Mouse (Mus musculus) heart, embryonic 14.5 days (tissue): Measurements from ENCODE around the gene Fasn. TPM values are rescaled to one million over a fixed set of nuclear protein-coding genes. Genes with fewer than 3 reads are reported as not detected.
A peak's percentile ranks its signal among the peaks of the same experiment; 100 is the strongest.

Experiments used
- ATAC-seq: fragments of 200-750 bp; cut with Nextera tagmentation; 2 replicates; pipeline ENCODE4 v1.8.0; 2017; ENCODE audit warnings: low read depth, moderate TSS enrichment; ENCODE audit not compliant: insufficient number of reproducible peaks, insufficient read depth, low FRiP score
- H3K27ac ChIP-seq, 2 experiments: fragments of 200-500 bp in 1 of 2; fragments of 300-500 bp in 1 of 2; sonication (generic) in 1 of 2; replicated peaks in 1 of 2; 2 replicates each; pipeline ENCODE4 v1.5.1; 2012 to 2014; ENCODE audit warnings: low read depth in 2 of 2, low read length in 2 of 2, control low read depth in 1 of 2, mild to moderate bottlenecking in 1 of 2, mixed read lengths in 1 of 2; ENCODE audit not compliant: control insufficient read depth in 1 of 2, insufficient read depth in 1 of 2
- H3K27me3 ChIP-seq: fragments of 300-500 bp; sonication (generic); 2 replicates; pipeline ENCODE4 v1.6.1; 2014; ENCODE audit warnings: mild to moderate bottlenecking, low read length, control low read depth; ENCODE audit not compliant: control insufficient read depth, insufficient read depth
- H3K36me3 ChIP-seq: fragments of 300-500 bp; sonication (generic); 2 replicates; pipeline ENCODE4 v1.6.1; 2014; ENCODE audit warnings: mild to moderate bottlenecking, control low read depth, low read length, mixed read lengths; ENCODE audit not compliant: control insufficient read depth, insufficient read depth
- H3K4me1 ChIP-seq, 2 experiments: fragments of 200-500 bp in 1 of 2; fragments of 300-500 bp in 1 of 2; sonication (generic) in 1 of 2; 2 replicates each; pipeline ENCODE4 v1.6.1; 2012 to 2014; ENCODE audit warnings: low read length in 2 of 2, control low read depth in 1 of 2, mixed read lengths in 1 of 2; ENCODE audit not compliant: control insufficient read depth in 2 of 2, insufficient read depth in 2 of 2
- H3K4me2 ChIP-seq: fragments of 300-500 bp; sonication (generic); 2 replicates; pipeline ENCODE4 v1.6.1; 2014; ENCODE audit warnings: mild to moderate bottlenecking, low read length
- H3K4me3 ChIP-seq, 2 experiments: fragments of 200-500 bp in 1 of 2; fragments of 300-500 bp in 1 of 2; sonication (generic) in 1 of 2; 2 replicates each; pipeline ENCODE4 v1.5.1; 2012 to 2014; ENCODE audit warnings: low read length in 2 of 2, mild to moderate bottlenecking in 2 of 2, control low read depth in 1 of 2, low read depth in 1 of 2, moderate library complexity in 1 of 2; ENCODE audit not compliant: control insufficient read depth in 1 of 2, insufficient read depth in 1 of 2
- H3K9ac ChIP-seq: fragments of 300-500 bp; sonication (generic); 2 replicates; pipeline ENCODE4 v1.6.1; 2014; ENCODE audit warnings: mild to moderate bottlenecking, low read length
- H3K9me3 ChIP-seq: fragments of 300-500 bp; sonication (generic); 2 replicates; pipeline ENCODE4 v1.6.1; 2016; ENCODE audit warnings: low read length, control low read depth; ENCODE audit not compliant: control insufficient read depth
- WGBS: fragments of 180-500 bp; shearing (Covaris S2); extraction: QIAGEN DNeasy Blood & Tissue Kit; methylation state at CpG from one replicate; pipeline ENCODE4 v1.1.7; 2014; 5-methylcytosine and 5-hydroxymethylcytosine counted together
- polyA plus RNA-seq: library from polyadenylated mRNA; unstranded; fragments of >200 nt; fragmentation: Nextera tagmentation; extraction: Ambion mirVana; gene quantifications from 2 replicates; pipeline ENCODE4 v1.2.1, GENCODE M21; 2014

The Fasn gene
- polyA plus RNA-seq, 1 experiment from 2014 or later: 29.6 TPM

GRCm38 (mm10) chr11:120821076-120821922, 3.0 kb downstream of the Fasn start:
- peaks cover 29 to 34% of the 10 kb centered on the region in 2 experiments for H3K4me1 ChIP-seq
- no peaks in the 10 kb centered on the region for H3K9me3 ChIP-seq
- ATAC-seq: no peak
- peak overlapping the region; percentile 87; the same call in 1 of the 2 replicates for H3K4me2 ChIP-seq
- peaks cover 57% of the 10 kb centered on the region for H3K36me3 ChIP-seq
- H3K27me3 ChIP-seq: no peaks in the 10 kb centered on the region
- H3K4me3 ChIP-seq: no peak overlapping the region
- 72% methylated on average over 14 of the region's 14 CpGs for WGBS
- no peak overlapping the region for H3K27ac ChIP-seq
- no peak overlapping the region for H3K9ac ChIP-seq

GRCm38 (mm10) chr11:120820546-120820945, 3.8 kb downstream of the Fasn start:
- Histone ChIP-seq H3K27me3 (no peaks in the 10 kb centered on the region), H3K27ac (no peak overlapping the region), H3K4me2 (no peak overlapping the region), H3K36me3 (peaks cover 65% of the 10 kb centered on the region), H3K9me3 (no peaks in the 10 kb centered on the region), H3K4me3 (no peak overlapping the region), H3K4me1 (peaks cover 28 to 31% of the 10 kb centered on the region in 2 experiments), H3K9ac (no peak overlapping the region)
- WGBS: 93% methylated on average over 14 of the region's 14 CpGs
- ATAC-seq: no peak

- Histone ChIP-seq H3K9ac (no peak overlapping the region), H3K4me2 (no peak overlapping the region), H3K27me3 (no peaks in the 10 kb centered on the region), H3K27ac (no peak overlapping the region), H3K4me1 (peaks cover 21 to 24% of the 10 kb centered on the region in 2 experiments), H3K4me3 (no peak overlapping the region), H3K9me3 (no peaks in the 10 kb centered on the region), H3K36me3 (peaks cover 75% of the 10 kb centered on the region)
- no peak for ATAC-seq
- 97% methylated on average over 6 of the region's 6 CpGs for WGBS
Measured at GRCm38 (mm10) chr11:120819556-120819955, 4.8 kb downstream of the Fasn start.

GRCm38 (mm10) chr11:120818251-120818650, 6.1 kb downstream of the Fasn start:
- no peak for ATAC-seq
- Histone ChIP-seq H3K27ac (no peak overlapping the region), H3K4me3 (no peak overlapping the region), H3K9me3 (no peaks in the 10 kb centered on the region), H3K27me3 (no peaks in the 10 kb centered on the region), H3K9ac (no peak overlapping the region), H3K4me2 (no peak overlapping the region), H3K4me1 (peaks cover 21 to 24% of the 10 kb centered on the region in 2 experiments), H3K36me3 (peaks cover 88% of the 10 kb centered on the region)
- WGBS: 95% methylated on average over 13 of the region's 13 CpGs

- no peak overlapping the region for H3K9ac ChIP-seq
- 89% methylated on average over 6 of the region's 6 CpGs for WGBS
Measured at GRCm38 (mm10) chr11:120817358-120817757, 7.0 kb downstream of the Fasn start.

GRCm38 (mm10) chr11:120812068-120812467, 12.3 kb downstream of the Fasn start:
- 95% methylated on average over 16 of the region's 16 CpGs for WGBS
- Histone ChIP-seq H3K27ac (no peak overlapping the region), H3K4me3 (no peak overlapping the region), H3K9me3 (no peaks in the 10 kb centered on the region), H3K4me1 (no peaks in the 10 kb centered on the region), H3K4me2 (no peak overlapping the region), H3K27me3 (no peaks in the 10 kb centered on the region), H3K36me3 (peaks cover 100% of the 10 kb centered on the region), H3K9ac (no peak overlapping the region)
- ATAC-seq: no peak

More at GRCm38 (mm10) chr11:120817358-120817757, 7.0 kb downstream of the Fasn start:
- Histone ChIP-seq H3K36me3 (peaks cover 97% of the 10 kb centered on the region), H3K27me3 (no peaks in the 10 kb centered on the region), H3K9me3 (no peaks in the 10 kb centered on the region), H3K4me2 (no peak overlapping the region), H3K4me1 (peaks cover 12 to 16% of the 10 kb centered on the region in 2 experiments), H3K4me3 (no peak overlapping the region), H3K27ac (no peak overlapping the region)
- ATAC-seq: no peak

- no peaks in the 10 kb centered on the region for H3K9me3 ChIP-seq
- no peak overlapping the region for H3K4me2 ChIP-seq
- H3K36me3 ChIP-seq: peaks cover 78% of the 10 kb centered on the region
- H3K27ac ChIP-seq: no peak overlapping the region
- no peaks in the 10 kb centered on the region for H3K27me3 ChIP-seq
- WGBS: 80% methylated on average over 12 of the region's 12 CpGs
- H3K4me1 ChIP-seq: no peaks in the 10 kb centered on the region
- no peak overlapping the region for H3K4me3 ChIP-seq
- no peak for ATAC-seq
- H3K9ac ChIP-seq: no peak overlapping the region
Measured at GRCm38 (mm10) chr11:120808010-120808409, 16.3 kb downstream of the Fasn start.
